ENCODE assay signal across 17 mouse cellular contexts in the genomic region with DNA sequence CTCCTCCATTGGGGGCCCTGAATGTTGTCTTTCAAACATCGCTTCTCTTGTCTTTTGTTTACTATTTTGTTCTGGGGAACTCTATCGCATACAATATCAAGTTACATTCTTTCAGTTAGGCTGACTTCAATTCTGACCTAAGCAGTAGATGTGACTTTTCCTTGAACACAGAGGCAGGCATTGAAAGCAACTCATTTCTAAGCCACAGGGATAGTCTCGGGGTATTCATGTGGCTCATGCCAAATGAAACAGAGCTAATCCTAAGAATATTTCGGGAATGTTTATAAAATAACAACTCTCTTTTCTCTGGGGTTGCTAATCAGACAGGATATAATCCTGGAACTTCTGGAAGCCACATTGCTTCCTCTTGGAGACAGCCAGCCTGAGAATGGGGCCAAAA.
"Had no signal": no experiment of that assay in that cellular context is flagged by ENCODE, and none has a peak within 500 bp of the region (broad histone marks: within the 10 kb centered on the region; RNA-seq: fewer than 3 reads in every experiment).

No protein-coding gene starts in this region.

- H3K4me1 ChIP-seq: lung, embryonic 15.5 days; megakaryocyte, embryonic 14.5 days; midbrain, embryonic 13.5 days; midbrain, embryonic 15.5 days; neural tube, embryonic 12.5 days; stomach, embryonic 15.5 days had no signal

- H3K9ac ChIP-seq: lung, embryonic 15.5 days; midbrain, embryonic 13.5 days; midbrain, embryonic 15.5 days; neural tube, embryonic 12.5 days; stomach, embryonic 15.5 days had no signal

- H3K36me3 ChIP-seq: lung, embryonic 15.5 days; midbrain, embryonic 13.5 days; midbrain, embryonic 15.5 days; neural tube, embryonic 12.5 days; stomach, embryonic 15.5 days had no signal

- H3K27me3 ChIP-seq: lung, embryonic 15.5 days; megakaryocyte, embryonic 14.5 days; midbrain, embryonic 13.5 days; midbrain, embryonic 15.5 days; neural tube, embryonic 12.5 days; stomach, embryonic 15.5 days had no signal

- DNase-seq: lung, adult 2 months; lung, postnatal 14 days; lung, postnatal 36 days; right cerebral cortex, postnatal 14 days; thymus, adult 18-20 months; thymus, postnatal 14 days; thymus, postnatal 36 days had no signal

- H3K27ac ChIP-seq: lung, embryonic 15.5 days; macrophage; midbrain, embryonic 13.5 days; midbrain, embryonic 15.5 days; neural tube, embryonic 12.5 days; stomach, embryonic 15.5 days; stomach, postnatal 0 days had no signal

- H3K4me3 ChIP-seq: lung, embryonic 15.5 days; megakaryocyte, embryonic 14.5 days; midbrain, embryonic 13.5 days; midbrain, embryonic 15.5 days; neural tube, embryonic 12.5 days; stomach, embryonic 15.5 days had no signal

- H3K9me3 ChIP-seq: lung, embryonic 15.5 days; midbrain, embryonic 13.5 days; midbrain, embryonic 15.5 days; neural tube, embryonic 12.5 days; stomach, embryonic 15.5 days had no signal

- H3K4me2 ChIP-seq: lung, embryonic 15.5 days; midbrain, embryonic 11.5 days; midbrain, embryonic 13.5 days; midbrain, embryonic 15.5 days; neural tube, embryonic 12.5 days; stomach, embryonic 15.5 days had no signal

- ATAC-seq: lung, postnatal 0 days; midbrain, embryonic 13.5 days; midbrain, embryonic 15.5 days had no signal
